Mouse (Mus musculus) embryo, embryonic 9.5 days (tissue): ENCODE measurements around the gene Jsrp1.
"Not testable (repeated sequence)": the region's sequence is repeated elsewhere in the genome, so short reads cannot be mapped to it uniquely, and the experiment has no call there.

Experiments used
- DNase-seq: peaks from one replicate; pipeline ENCODE4 v3.0.0-alpha.2; 2017; ENCODE audit errors: extremely low spot score

The Jsrp1 gene

GRCm38 (mm10) chr10:80832818-80833217 lies 19.5 kb upstream of the Jsrp1 start:
- no peak for DNase-seq

DNA sequence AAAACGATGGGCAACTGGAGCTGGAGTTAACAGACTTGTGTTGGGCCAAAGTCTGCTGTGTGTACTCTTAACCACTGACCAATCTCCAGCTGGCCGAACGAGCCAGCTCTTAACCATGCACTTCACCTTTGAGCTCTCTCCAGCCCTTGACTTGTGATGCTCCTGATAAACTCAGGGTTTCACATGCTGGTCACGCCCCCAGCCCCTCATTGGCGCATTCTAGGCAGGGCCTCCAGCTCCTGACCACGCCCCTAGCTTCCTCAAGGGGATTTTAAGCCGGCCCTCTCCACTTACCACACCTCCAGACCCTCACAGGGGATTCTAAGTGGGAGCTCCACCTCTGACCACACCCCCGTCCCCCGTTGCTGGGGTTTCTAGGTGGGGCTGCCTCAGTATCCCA lies 17.8 kb upstream of the Jsrp1 start:
- DNase-seq: peak; percentile 79

DNA sequence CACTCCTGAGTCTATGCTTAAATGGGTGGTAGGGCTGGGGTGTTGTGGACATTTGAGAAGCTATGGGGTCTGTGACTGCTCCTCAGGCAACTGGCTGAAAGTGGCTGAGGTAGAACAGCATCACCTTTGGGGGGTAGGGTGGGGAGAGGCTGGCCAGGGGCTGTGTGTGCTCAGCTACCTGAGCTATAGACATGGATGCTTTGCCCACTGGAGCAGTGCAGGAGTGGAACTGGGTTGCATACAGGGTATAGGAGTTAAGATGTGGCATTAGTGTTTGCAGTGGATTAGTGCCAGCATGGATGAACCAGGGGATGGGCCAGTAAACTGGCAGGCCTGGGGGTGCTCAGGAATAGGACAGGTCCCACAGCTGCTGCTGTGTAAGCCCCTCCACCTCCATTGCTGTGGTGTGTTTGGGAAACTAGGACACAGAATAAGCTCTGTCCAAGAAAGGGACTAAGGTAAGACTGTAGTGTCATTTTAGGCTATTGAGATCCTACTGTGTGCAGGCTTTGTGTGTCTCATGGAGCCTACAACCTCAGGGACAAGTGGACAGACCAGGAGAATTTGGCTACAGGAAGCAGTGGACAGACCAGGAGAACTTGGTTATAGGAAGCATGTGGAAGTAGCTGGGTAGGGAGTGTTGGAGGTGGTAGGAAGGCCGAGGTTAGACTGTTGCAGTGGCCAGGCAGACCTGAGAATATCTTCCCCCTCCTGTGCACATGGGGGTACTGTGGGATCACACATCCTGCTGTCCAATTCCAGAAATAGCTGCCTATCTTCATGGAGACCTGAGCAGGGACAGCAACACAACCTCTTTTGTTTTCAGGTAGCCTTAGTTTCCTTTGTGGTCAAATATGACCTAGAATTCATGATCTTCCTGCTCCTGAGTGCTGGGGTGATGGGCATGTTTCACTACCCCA lies 16.3 kb upstream of the Jsrp1 start:
- no peak for DNase-seq

GRCm38 (mm10) chr10:80828587-80828986 lies 15.3 kb upstream of the Jsrp1 start:
- DNase-seq: not testable (repeated sequence)

GRCm38 (mm10) chr10:80827870-80828420 lies 14.6 kb upstream of the Jsrp1 start:
- DNase-seq: no peak

DNA sequence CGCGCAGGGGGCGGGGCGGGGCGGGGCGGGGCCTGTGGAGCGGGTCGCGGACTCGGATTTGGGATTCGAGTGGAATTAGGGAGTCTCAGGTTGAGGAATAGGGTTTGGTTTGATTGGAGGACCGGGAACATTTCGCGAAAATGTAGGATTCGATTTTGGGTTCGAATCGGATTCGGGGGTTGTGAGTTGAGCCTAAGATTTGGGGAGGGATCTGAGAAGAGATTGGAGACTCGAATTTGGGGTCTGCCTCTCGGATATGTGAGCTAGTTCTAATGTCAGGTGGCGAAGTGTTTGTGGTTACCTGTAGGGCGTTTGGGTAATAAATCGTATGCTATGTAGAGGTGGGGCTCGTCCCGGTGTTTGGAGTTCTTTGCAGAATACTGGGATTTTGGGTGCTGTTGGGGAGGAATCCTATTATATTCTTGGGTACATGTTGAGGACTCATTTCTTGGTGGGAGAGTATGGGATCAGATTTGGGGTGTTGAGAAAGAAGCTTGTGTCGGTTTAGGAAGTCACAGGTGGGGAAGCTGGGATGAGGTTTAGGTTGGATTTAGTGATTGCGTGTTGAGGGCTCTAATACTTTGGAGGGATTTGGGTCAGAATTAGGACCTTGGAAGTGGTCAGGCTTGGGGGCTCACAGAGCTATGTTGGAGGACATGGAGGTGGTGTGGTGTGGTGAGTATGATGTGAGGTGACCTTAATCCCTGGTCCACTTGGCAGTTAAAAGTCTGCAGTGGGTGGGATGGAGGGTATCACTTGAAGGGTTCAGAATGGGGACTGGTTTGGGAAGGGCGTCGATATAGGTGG lies 14.0 kb upstream of the Jsrp1 start:
- no peak for DNase-seq

- DNase-seq: peak; percentile 97
These were observed 13.1 kb upstream of the Jsrp1 start, which contains the start of gene Oaz1 for GRCm38 (mm10) chr10:80826151-80827062. Gene Oaz1, plus strand, starts transcription at chr10:80826656.

GRCm38 (mm10) chr10:80824827-80825226 lies 11.5 kb upstream of the Jsrp1 start:
- no peak for DNase-seq

GRCm38 (mm10) chr10:80823847-80824643 lies 10.7 kb upstream of the Jsrp1 start:
- DNase-seq: no peak

- DNase-seq: no peak
These were observed 10.0 kb upstream of the Jsrp1 start for GRCm38 (mm10) chr10:80823316-80823715.

GRCm38 (mm10) chr10:80822528-80822927 lies 9.2 kb upstream of the Jsrp1 start:
- DNase-seq: no peak

DNA sequence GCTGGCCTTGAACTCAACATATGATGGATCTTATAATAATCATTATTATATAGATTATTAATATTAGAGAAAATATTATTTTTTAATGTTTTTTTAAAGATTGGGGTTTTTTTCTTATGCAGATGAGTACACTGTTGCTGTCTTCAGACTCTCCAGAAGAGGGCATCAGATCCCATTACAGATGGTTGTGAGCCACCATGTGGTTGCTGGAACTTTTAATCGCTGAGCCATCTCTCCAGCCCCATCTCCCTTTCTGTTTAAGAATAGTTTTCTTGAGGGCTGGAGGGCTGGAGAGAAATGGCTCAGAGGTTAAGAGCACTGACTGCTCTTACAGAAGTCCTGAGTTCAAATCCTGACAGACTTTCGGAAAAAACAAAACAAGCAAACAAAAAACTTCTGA lies 8.7 kb upstream of the Jsrp1 start:
- no peak for DNase-seq

DNA sequence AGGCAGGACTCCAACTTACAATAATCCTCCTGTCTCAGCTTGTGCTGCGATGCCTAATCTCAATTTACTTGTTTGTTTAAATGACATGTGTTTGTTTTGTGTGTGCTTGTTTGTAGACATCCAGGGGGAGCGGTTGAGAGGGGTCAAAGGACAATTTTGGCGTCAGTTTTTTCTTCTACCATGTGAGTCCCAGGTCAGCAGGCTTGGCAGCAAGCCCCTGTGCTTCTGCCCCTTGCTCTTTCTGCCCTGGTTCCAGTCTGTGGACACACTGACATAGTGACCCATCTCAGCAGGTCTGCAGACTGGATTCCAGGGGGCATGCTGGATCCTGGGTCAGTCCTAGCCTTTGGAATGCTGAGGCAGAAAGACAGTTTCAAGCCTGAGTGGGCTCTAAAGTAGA lies 6.1 kb upstream of the Jsrp1 start:
- DNase-seq: no peak

DNA sequence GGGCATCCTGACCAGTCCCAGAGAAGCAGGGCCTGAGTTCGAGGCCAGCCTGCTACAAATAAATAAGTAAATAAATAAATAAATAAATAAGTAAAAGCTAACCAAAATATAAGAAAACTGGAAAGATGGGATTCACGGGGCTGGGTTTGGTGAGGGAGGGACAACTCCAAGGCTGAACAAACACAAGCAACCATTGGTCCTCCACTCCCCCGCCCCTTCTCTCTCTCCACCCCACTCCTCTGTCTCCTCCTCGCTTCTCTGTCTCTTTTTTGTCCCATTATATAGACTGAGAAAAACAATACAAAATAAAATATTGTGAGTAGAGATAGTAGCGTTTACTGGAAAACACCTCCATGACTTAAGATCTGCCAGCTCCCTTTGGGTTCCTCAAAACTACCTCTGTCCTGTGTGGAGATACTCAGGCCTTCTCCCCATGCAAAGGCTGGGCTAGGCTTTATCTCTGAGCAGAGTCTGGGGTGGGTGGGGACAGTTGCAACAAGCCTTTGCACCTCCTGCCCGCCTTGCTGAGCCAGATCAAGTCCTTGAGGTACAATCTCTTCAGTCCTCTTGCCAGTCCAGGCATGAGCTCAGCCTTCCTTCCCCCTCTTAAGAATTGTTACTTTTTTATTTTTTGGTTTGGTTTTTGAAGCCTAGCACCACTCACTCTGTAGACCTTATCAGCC lies 5.4 kb upstream of the Jsrp1 start:
- no peak for DNase-seq

- not testable (repeated sequence) for DNase-seq
These were observed 4.7 kb upstream of the Jsrp1 start for GRCm38 (mm10) chr10:80817955-80818354.

- DNase-seq: no peak
These were observed 3.9 kb upstream of the Jsrp1 start for GRCm38 (mm10) chr10:80817164-80817563.

DNA sequence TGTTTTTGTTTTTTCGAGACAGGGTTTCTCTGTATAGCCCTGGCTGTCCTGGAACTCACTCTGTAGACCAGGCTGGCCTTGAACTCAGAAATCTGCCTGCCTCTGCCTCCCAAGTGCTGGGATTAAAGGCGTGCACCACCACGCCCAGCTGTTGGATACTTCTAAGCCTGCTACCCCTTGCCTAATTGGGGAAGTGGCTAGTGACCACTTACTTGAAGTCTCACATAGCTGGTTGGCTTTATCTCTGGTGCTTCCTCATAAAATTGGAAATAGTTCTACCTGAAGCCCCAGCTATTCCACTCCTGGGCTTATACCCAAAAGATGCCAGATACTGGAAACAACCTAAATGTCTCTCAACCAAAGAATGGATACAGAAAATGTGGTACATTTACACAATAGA lies 3.0 kb upstream of the Jsrp1 start:
- not testable (repeated sequence) for DNase-seq

- no peak for DNase-seq
These were observed 1.5 kb upstream of the Jsrp1 start for GRCm38 (mm10) chr10:80814800-80815199.

DNA sequence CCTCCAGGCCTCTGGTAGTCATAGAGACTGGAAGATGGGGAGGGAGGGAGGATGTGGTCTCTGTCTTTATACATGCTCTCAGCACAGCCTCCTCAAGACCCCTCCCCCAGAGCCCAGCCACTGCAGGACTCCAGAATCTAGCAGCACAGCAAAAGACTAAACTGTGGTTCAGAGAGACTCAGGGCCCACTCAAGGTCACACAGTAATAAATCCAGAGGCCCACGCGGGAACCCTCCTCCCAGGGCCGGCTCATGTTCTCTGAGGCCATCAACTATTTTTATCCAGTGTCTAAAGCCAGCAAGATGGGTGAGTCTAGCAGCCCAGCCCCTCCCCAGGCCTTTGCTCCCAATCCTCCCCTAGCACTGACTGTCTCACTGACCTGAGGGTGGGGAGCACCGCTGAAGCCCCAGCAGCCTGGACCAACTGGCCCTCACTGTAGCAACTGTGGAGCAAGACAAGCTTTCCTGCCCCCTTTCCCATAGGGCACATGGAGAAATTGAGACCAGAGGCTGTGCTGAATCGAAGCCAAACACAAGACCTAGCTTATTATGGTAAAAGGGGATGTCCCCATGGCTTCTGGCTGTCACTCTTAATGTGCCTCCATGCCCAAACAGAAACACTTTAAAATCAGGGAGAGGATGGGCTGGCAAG lies 782 bp downstream of the Jsrp1 start:
- DNase-seq: no peak
